In genomic region chr12:117806007-117806451, GRCm38 (mm10) we compare ENCODE assay signal across 14 mouse cellular contexts. TPM values are rescaled to one million over a fixed set of nuclear protein-coding genes. Genes with fewer than 3 reads are reported as not detected.
DNase-seq lines count a peak whose midpoint lies in the region; ATAC-seq and TF ChIP-seq lines count a peak whose summit lies in the region.
"Had no signal": no experiment of that assay in that cellular context is flagged by ENCODE, and none has a peak within 500 bp of the region (broad histone marks: within the 10 kb centered on the region; RNA-seq: fewer than 3 reads in every experiment).

No protein-coding gene starts in this region.

- peak overlapping the region; percentile 28 for H3K4me3 ChIP-seq in forebrain, postnatal 0 days (ENCODE audit: low read depth, low read length)
- H3K4me3 ChIP-seq in neural tube, embryonic 11.5 days (ENCODE audit: low read depth, low read length), result no peak overlapping the region
- no peak overlapping the region for H3K4me3 ChIP-seq in heart, embryonic 11.5 days (ENCODE audit: low read depth, low read length)
- no peak overlapping the region for H3K4me3 ChIP-seq in kidney, embryonic 14.5 days (ENCODE audit: low read length)
- H3K4me3 ChIP-seq: erythroblast, embryonic 14.5 days had no signal

- no peak for DNase-seq in frontal cortex, postnatal 14 days (ENCODE audit: low spot score in 2 of 2)
- DNase-seq in brain, adult 2 months (ENCODE audit: low read depth, low spot score), result peak; percentile 79
- peak; percentile 64 for DNase-seq in forebrain, postnatal 0 days
- DNase-seq in neural tube, embryonic 11.5 days (ENCODE audit: low spot score), result peak; percentile 42
- DNase-seq: adrenal gland, postnatal 10 days; cerebellum, adult 9-10 months; heart, postnatal 36 days; kidney, postnatal 14 days had no signal

- peaks cover 18% of the 10 kb centered on the region for H3K27me3 ChIP-seq in forebrain, postnatal 0 days (ENCODE audit: insufficient read depth, low read length)
- H3K27me3 ChIP-seq in neural tube, embryonic 11.5 days (ENCODE audit: control insufficient read depth, insufficient read depth, low read length), result peaks cover 21% of the 10 kb centered on the region
- H3K27me3 ChIP-seq in heart, embryonic 11.5 days (ENCODE audit: control insufficient read depth, insufficient read depth, low read length), result peaks cover 4% of the 10 kb centered on the region; the same call in 1 of the 2 replicates
- H3K27me3 ChIP-seq in kidney, embryonic 14.5 days (ENCODE audit: control insufficient read depth, insufficient read depth, low read length), result peaks cover 12% of the 10 kb centered on the region; the same call in 1 of the 2 replicates

- TF ChIP-seq CTCF in forebrain, postnatal 0 days (IDR thresholded peaks at IDR 0.05; ENCODE audit: low read depth), result no peak

- WGBS in forebrain, postnatal 0 days, result 7% methylated on average over 12 of the region's 12 CpGs
- WGBS in neural tube, embryonic 11.5 days, result 10% methylated on average over 12 of the region's 12 CpGs
- WGBS in heart, embryonic 11.5 days (ENCODE audit: insufficient replicate concordance), result 60% methylated on average over 12 of the region's 12 CpGs
- 42% methylated on average over 12 of the region's 12 CpGs for WGBS in kidney, embryonic 14.5 days

- H3K4me1 ChIP-seq in forebrain, postnatal 0 days (ENCODE audit: insufficient read depth), result peaks cover 7% of the 10 kb centered on the region; the same call in 1 of the 2 replicates
- H3K4me1 ChIP-seq in neural tube, embryonic 11.5 days (ENCODE audit: control insufficient read depth, insufficient read depth, low read length), result peaks cover 21% of the 10 kb centered on the region; the same call in 1 of the 2 replicates
- H3K4me1 ChIP-seq in heart, embryonic 11.5 days (ENCODE audit: control insufficient read depth, insufficient read depth, low read length), result no peaks in the 10 kb centered on the region
- peaks cover 4% of the 10 kb centered on the region for H3K4me1 ChIP-seq in kidney, embryonic 14.5 days (ENCODE audit: control insufficient read depth, insufficient read depth, low read length)

- peak overlapping the region; percentile 46 for H3K4me2 ChIP-seq in forebrain, postnatal 0 days (ENCODE audit: low read depth)
- H3K4me2 ChIP-seq in neural tube, embryonic 11.5 days (ENCODE audit: low read depth), result peak overlapping the region; percentile 25; the same call in 1 of the 2 replicates
- no peak overlapping the region for H3K4me2 ChIP-seq in heart, embryonic 11.5 days
- H3K4me2 ChIP-seq in kidney, embryonic 14.5 days (replicated peaks; ENCODE audit: low read depth, low read length), result no peak overlapping the region

- no peaks in the 10 kb centered on the region for H3K9me3 ChIP-seq in forebrain, postnatal 0 days (ENCODE audit: low read length)
- H3K9me3 ChIP-seq in neural tube, embryonic 11.5 days (ENCODE audit: control insufficient read depth, low read length), result no peaks in the 10 kb centered on the region
- H3K9me3 ChIP-seq in heart, embryonic 11.5 days (replicated peaks; ENCODE audit: control insufficient read depth, low read length), result no peaks in the 10 kb centered on the region
- H3K9me3 ChIP-seq in kidney, embryonic 14.5 days (ENCODE audit: control insufficient read depth, low read length), result no peaks in the 10 kb centered on the region

- H3K36me3 ChIP-seq in forebrain, postnatal 0 days (ENCODE audit: insufficient read depth), result no peaks in the 10 kb centered on the region
- H3K36me3 ChIP-seq in neural tube, embryonic 11.5 days (ENCODE audit: control insufficient read depth, insufficient read depth, low read length), result no peaks in the 10 kb centered on the region
- H3K36me3 ChIP-seq in heart, embryonic 11.5 days (ENCODE audit: control insufficient read depth, insufficient read depth, low read length), result no peaks in the 10 kb centered on the region
- H3K36me3 ChIP-seq in kidney, embryonic 14.5 days (ENCODE audit: control insufficient read depth, insufficient read depth, low read length), result no peaks in the 10 kb centered on the region

- peak overlapping the region; percentile 23; the same call in 1 of the 2 replicates for H3K27ac ChIP-seq in forebrain, postnatal 0 days (ENCODE audit: low read depth, low read length)
- no peak overlapping the region for H3K27ac ChIP-seq in neural tube, embryonic 11.5 days (ENCODE audit: low read depth, low read length)
- no peak overlapping the region for H3K27ac ChIP-seq in heart, embryonic 11.5 days (ENCODE audit: low read depth, low read length)
- H3K27ac ChIP-seq in kidney, embryonic 14.5 days (ENCODE audit: low read depth, low read length), result no peak overlapping the region

- ATAC-seq in frontal cortex, adult (ENCODE audit: low TSS enrichment), result 0 out of 2 replicates have a peak, but pooled peaks have one; percentile 38
- peak; percentile 63 for ATAC-seq in forebrain, postnatal 0 days
- no peak for ATAC-seq in neural tube, embryonic 11.5 days (ENCODE audit: insufficient read depth, low FRiP score, low TSS enrichment)
- no peak for ATAC-seq in heart, embryonic 11.5 days (replicated peaks; ENCODE audit: insufficient number of reproducible peaks, low FRiP score, low TSS enrichment)
- no peak for ATAC-seq in erythroid progenitor cell, adult 5-6 weeks (replicated peaks; ENCODE audit: low FRiP score, poor library complexity, severe bottlenecking)
- ATAC-seq in kidney, embryonic 14.5 days (ENCODE audit: low FRiP score, low TSS enrichment), result no peak
- ATAC-seq: lung, postnatal 0 days had no signal

- peak overlapping the region; percentile 41; the same call in 1 of the 2 replicates for H3K9ac ChIP-seq in forebrain, postnatal 0 days
- H3K9ac ChIP-seq in neural tube, embryonic 11.5 days (ENCODE audit: low read length), result no peak overlapping the region
- no peak overlapping the region for H3K9ac ChIP-seq in heart, embryonic 11.5 days (ENCODE audit: low read depth, low read length)
- no peak overlapping the region for H3K9ac ChIP-seq in kidney, embryonic 14.5 days (ENCODE audit: low read depth, low read length)

RNA-seq across cellular contexts. Expression of gene Cdca7l, which starts 1.9 kb away (rescaled TPM):
- 2.1 and 4.7 TPM in 2 replicates for total RNA-seq in forebrain, postnatal 0 days (2014; rRNA removed)
- 2.7 and 4.2 TPM in 2 replicates for polyA plus RNA-seq in forebrain, postnatal 0 days (2015; fragmentation: Nextera tagmentation; extraction: Ambion mirVana)
- polyA plus RNA-seq in neural tube, embryonic 11.5 days (2014; fragmentation: Nextera tagmentation; extraction: Ambion mirVana), result 21.4 and 22.4 TPM in 2 replicates
- polyA plus RNA-seq in heart, embryonic 11.5 days (2014; fragmentation: Nextera tagmentation; extraction: Ambion mirVana), result 17.5 and 17.9 TPM in 2 replicates
- 5.9 and 7.6 TPM in 2 replicates for total RNA-seq in erythroid progenitor cell, adult 5-6 weeks (2015; ENCODE audit: low replicate concordance)
- total RNA-seq in erythroid progenitor cell, adult 5-6 weeks (2017; ENCODE audit: low replicate concordance), result 16.7 and 17.9 TPM in 2 replicates
- 35.7 and 69.9 TPM in 2 replicates for polyA plus RNA-seq in kidney, embryonic 14.5 days (2014; fragmentation: Nextera tagmentation; extraction: Ambion mirVana)

Comparison
In these comparisons a context has a peak if more than half of its experiments do, and no peak if none do; other contexts are left out.
1. ATAC-seq: peak in frontal cortex, adult (single experiment) and forebrain, postnatal 0 days (single experiment); none in neural tube, embryonic 11.5 days (single experiment), heart, embryonic 11.5 days (single experiment), erythroid progenitor cell, adult 5-6 weeks (single experiment) and kidney, embryonic 14.5 days (single experiment).
2. DNase-seq: peak in brain, adult 2 months (single experiment), forebrain, postnatal 0 days (single experiment) and neural tube, embryonic 11.5 days (single experiment); none in frontal cortex, postnatal 14 days (0 of 2).
3. H3K4me2 ChIP-seq: peak in forebrain, postnatal 0 days (single experiment) and neural tube, embryonic 11.5 days (single experiment); none in heart, embryonic 11.5 days (single experiment) and kidney, embryonic 14.5 days (single experiment).